In the genomic region with DNA sequence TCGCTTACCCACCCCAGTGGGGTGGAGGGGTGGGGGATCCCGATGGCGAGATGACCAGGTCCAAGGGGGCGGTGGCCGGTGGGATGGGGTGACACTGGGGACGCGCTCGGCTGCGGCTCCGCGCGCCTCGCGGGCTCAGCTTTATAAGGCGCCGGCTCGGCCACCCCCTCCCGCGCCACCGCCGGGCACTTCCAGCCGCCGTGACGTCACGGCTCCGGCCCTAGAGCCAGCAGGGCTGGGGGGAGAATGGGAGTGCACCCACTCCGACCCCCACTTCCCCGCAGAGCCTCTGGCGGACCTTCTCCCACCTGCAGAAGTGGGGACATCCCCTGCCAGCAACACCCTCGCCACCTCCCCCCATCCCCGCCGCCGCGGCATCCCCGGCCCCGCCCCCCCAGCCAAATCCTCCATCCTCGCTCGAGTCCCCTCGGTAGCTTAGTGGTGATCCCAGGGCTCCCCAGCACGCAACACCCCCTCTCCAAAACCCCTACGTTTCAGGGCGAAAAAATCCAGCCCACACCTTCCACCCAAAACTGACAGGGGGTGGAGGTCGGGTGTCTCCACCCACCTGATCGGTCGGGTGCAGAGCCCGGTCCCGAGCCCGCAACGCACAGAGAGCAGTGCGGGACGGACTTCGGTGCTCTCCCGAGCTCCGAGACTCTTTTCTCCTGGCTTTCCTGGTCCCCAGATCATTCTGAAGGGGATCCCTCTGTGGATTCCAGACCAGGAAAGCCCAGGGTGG, we compare ENCODE assay signal across 8 mouse cellular contexts. TPM values are rescaled to one million over a fixed set of nuclear protein-coding genes. Genes with fewer than 3 reads are reported as not detected.
DNase-seq lines count a peak whose midpoint lies in the region; ATAC-seq lines count a peak whose summit lies in the region.

No protein-coding gene starts in this region.

- no peaks in the 10 kb centered on the region for H3K36me3 ChIP-seq in heart, embryonic 16.5 days (ENCODE audit: control insufficient read depth, insufficient read depth)
- H3K36me3 ChIP-seq in liver, embryonic 11.5 days (ENCODE audit: control insufficient read depth, insufficient read depth, low read length) = no peaks in the 10 kb centered on the region

- under 1% methylated on average over 54 of the region's 54 CpGs for WGBS in heart, embryonic 16.5 days
- WGBS in liver, embryonic 11.5 days = 2% methylated on average over 54 of the region's 54 CpGs

- peak overlapping the region; percentile 55 for H3K4me3 ChIP-seq in heart, embryonic 16.5 days (ENCODE audit: low read length)
- H3K4me3 ChIP-seq in liver, embryonic 11.5 days (ENCODE audit: low read depth, low read length) = peak overlapping the region; percentile 49

- no peak overlapping the region for H3K27ac ChIP-seq in heart, embryonic 16.5 days (ENCODE audit: low read length)
- H3K27ac ChIP-seq in liver, embryonic 11.5 days (ENCODE audit: low read depth, low read length) = no peak overlapping the region

- 0 out of 2 replicates have a peak, but pooled peaks have one; percentile 33 for ATAC-seq in heart, embryonic 16.5 days (replicated peaks; ENCODE audit: extremely low read depth, insufficient read depth, low FRiP score)
- ATAC-seq in liver, embryonic 11.5 days (replicated peaks; ENCODE audit: low FRiP score) = 0 out of 2 replicates have a peak, but pooled peaks have one; percentile 16

- peaks cover 12% of the 10 kb centered on the region for H3K4me1 ChIP-seq in heart, embryonic 16.5 days (ENCODE audit: control insufficient read depth, insufficient read depth, low read length)
- H3K4me1 ChIP-seq in liver, embryonic 11.5 days (replicated peaks; ENCODE audit: control insufficient read depth, insufficient read depth, low read length) = peaks cover 5% of the 10 kb centered on the region

- peak; percentile 91 for DNase-seq in heart, adult 11 months
- DNase-seq in heart, postnatal 14 days = no peak
- peak; percentile 16 for DNase-seq in urinary bladder, postnatal 25 days (ENCODE audit: low spot score)
- DNase-seq in urinary bladder, postnatal 10 days (ENCODE audit: low spot score) = no peak
- no peak for DNase-seq in liver, embryonic 11.5 days (ENCODE audit: low spot score)
- peak; percentile 66 for DNase-seq in right cerebral cortex, postnatal 25 days
- no peak for DNase-seq in B cell, adult 2 months

- H3K4me2 ChIP-seq in heart, embryonic 16.5 days (ENCODE audit: low read depth, low read length) = peak overlapping the region; percentile 89
- peak overlapping the region; percentile 82 for H3K4me2 ChIP-seq in liver, embryonic 11.5 days

- H3K27me3 ChIP-seq in heart, embryonic 16.5 days (ENCODE audit: control insufficient read depth, insufficient read depth, low read length) = peaks cover 57% of the 10 kb centered on the region
- peaks cover 66% of the 10 kb centered on the region for H3K27me3 ChIP-seq in liver, embryonic 11.5 days (replicated peaks; ENCODE audit: control insufficient read depth, insufficient read depth, low read length)

- H3K9ac ChIP-seq in heart, embryonic 16.5 days (ENCODE audit: low read length) = peak overlapping the region; percentile 56
- peak overlapping the region; percentile 30; the same call in 1 of the 2 replicates for H3K9ac ChIP-seq in liver, embryonic 11.5 days (ENCODE audit: low read depth, low read length)

- H3K9me3 ChIP-seq in heart, embryonic 16.5 days (replicated peaks; ENCODE audit: control insufficient read depth, low read length) = no peaks in the 10 kb centered on the region
- H3K9me3 ChIP-seq in liver, embryonic 11.5 days (ENCODE audit: control insufficient read depth, low read length) = no peaks in the 10 kb centered on the region

- intact Hi-C loops in heart, postnatal 14 days (cut with DNase I) = loop anchor here (1.0 to 10.0 kb wide), 2 partner anchors 65 to 262 kb away; partner anchors contain the start of gene Zfp26

RNA-seq across cellular contexts. Expression of gene Olfm2, which starts 19.1 kb away (rescaled TPM):
- under 1 TPM; 0.29 to 0.41 TPM for total RNA-seq in heart, postnatal 14 days (2021)
- polyA plus RNA-seq in heart, embryonic 16.5 days (2015; fragmentation: Nextera tagmentation; extraction: Ambion mirVana) = 1.4 and 1.7 TPM in 2 replicates
- polyA plus RNA-seq in liver, embryonic 11.5 days (2014; fragmentation: Nextera tagmentation; extraction: Ambion mirVana) = 1.2 and 1.3 TPM in 2 replicates

Comparison
In these comparisons a context has a peak if more than half of its experiments do, and no peak if none do; other contexts are left out.
1. DNase-seq: peak in heart, adult 11 months (single experiment), urinary bladder, postnatal 25 days (single experiment) and right cerebral cortex, postnatal 25 days (single experiment); none in heart, postnatal 14 days (0 of 2), urinary bladder, postnatal 10 days (single experiment), liver, embryonic 11.5 days (single experiment) and B cell, adult 2 months (0 of 2).